Mouse (Mus musculus): ENCODE results near the gene Tapbp.
"Not testable (repeated sequence)": the region's sequence is repeated elsewhere in the genome, so short reads cannot be mapped to it uniquely, and the experiment has no call there.

Tapbp gene

DNA sequence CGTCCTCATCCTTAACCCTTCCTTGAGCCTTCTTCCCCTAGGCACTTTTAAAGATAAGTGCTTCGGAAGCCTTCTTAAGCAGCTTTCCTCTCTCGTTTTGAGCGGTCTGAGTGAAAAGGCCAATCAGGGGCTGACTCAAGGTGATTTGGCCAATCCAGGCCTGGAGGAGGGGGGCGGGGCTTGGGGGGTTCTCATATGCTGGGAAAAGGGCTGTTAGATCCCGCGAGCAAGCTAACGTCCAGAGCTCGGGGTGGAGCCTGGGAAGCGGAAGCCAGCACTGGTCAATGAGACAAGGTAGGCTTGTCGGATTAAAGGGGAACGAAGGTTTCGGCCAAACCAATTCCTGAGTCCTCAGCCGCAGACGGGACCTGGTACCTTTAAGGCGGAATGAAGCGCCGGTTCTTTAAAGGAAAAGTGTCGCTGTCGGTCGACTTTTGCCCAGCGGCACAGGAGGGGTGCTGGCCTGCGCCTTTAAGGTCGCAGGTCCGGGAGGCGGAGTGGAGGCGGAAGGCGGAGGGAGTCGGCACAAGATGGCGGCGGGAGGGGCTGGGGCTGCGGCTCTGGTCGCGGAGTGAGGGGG lies at the start of gene Tapbp, which contains the start of gene Zbtb22:
Gene Tapbp (plus strand): TSS at position 229 of the 580 bp plus-strand sequence.
Gene Zbtb22 (plus strand): TSS at position 234 of the 580 bp plus-strand sequence.
- in situ Hi-C loops (cut with MboI, MseI), result no loop called here

DNA sequence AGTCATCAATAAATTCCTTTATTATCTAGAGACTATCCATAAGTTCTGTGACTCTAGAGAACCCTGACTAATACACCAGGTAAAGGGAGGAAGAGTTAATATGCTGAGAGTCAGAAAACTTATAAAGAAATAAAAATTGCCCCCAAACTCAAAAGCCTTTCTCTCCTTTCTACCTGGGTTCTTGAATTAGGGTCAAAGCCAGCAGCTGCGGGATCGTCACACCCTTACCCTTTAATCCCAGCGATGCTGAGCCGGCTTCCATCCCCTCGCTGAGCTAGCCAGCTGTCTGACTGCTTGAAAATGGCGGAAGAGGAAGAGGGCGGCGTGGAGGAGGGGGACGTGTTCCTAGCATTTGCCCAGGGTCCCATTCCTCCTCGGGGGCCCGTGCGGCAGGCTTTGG lies 42.2 kb upstream of the Tapbp start, which contains the start of gene Gm7029:
Gene Gm7029 (plus strand): TSS at position 301 of the 400 bp plus-strand sequence.
- in situ Hi-C loops (cut with MboI, MseI), result not testable (repeated sequence)

DNA sequence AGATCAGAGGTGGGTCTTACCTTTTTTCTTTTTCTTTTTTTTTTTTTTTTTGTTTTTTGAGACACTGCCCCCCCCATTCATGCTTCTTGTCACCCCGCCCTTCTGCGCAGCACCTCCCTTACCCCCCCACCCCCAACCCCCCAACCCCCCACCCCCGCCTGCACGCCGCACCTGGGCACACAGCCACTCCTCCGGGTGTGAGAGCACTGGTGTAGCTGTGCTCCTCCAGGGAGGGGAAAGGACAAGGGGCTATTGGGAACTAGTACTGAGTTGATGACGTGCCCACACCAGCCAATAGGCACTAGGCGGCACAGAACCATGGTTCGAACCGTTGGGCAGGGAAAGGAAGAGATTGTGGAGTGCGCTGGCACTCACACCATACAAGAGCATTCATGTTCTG lies 41.3 kb upstream of the Tapbp start:
- in situ Hi-C loops (cut with MboI, MseI), result no loop called here

DNA sequence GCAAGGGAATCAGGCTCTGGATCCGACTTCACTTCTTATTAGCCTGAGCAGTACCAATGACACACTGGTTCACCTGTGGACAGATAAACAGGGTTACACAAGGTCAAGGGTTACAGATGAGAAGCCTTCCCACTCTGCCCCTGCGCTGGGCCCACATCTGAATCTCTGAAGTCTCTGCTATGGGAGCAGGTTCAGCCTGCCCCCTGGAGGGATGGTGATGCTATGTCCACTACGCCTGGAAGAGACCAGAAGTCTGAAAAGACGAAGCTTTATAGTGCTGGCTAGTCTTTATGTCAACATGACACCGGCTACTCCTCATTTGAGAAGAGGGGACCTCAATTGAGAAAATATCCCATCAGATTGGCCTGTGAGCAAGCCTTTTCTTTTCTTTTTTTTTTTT lies 39.9 kb upstream of the Tapbp start:
- in situ Hi-C loops (cut with MboI, MseI), result not testable (repeated sequence)

DNA sequence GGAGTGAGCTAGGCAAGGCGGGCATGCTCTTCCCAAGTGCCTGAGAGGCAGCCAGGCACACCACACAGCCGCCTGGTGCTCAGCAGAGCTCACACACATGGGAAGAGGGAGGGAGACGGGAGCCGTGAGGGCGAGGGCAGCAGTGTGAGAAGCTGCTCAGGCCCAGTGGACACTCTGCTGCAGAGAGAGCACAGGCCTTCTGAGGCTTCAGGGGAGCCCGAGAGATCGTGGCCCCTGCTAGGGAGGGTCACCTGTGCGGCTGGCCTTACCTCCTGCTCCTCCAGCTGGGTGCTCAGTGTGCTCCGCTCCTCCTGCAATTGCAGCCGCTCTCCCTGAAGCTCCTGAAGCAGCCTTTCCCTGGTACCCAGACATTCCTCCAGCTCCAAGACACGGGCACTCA lies 31.4 kb upstream of the Tapbp start:
- in situ Hi-C loops (cut with MboI, MseI), result loop anchor here (5.0 kb wide), 1 partner anchor 37 kb away; no protein-coding TSS in a partner anchor

DNA sequence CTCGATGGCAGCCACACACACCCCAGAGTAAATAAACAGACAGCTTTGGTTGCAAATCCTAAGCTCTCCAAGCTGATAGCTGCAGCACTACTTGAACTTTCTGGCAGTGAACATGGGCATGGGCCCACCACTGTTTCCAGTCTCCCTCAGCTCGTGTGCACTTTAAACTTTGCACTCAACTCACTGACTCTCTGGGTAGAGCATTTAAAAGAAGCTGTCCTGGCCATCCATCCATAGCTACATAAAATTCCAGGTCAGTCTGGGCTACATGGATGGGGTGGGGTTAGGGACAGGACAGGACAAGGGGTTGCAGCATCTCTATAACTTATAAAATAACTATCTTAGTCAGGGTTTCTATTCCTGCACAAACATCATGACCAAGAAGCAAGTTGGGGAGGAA lies 27.9 kb upstream of the Tapbp start:
- in situ Hi-C loops (cut with MboI, MseI), result not testable (repeated sequence)

DNA sequence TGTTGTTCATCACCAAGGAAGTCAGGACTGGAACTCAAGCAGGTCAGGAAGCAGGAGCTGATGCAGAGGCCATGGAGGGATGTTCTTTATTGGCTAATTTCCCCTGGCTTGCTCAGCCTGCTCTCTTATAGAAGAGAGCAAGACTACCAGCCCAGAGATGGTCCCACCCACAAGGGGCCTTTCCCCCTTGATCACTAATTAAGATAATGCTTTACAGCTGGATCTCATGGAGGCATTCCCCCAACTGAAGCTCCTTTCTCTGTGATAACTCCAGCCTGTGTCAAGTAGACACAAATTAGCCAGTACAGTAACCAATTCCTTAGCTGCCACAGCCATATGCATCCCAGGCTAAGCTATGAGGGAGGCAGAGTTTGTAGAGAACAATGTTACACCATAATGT lies 27.5 kb upstream of the Tapbp start:
- in situ Hi-C loops (cut with MboI, MseI), result not testable (repeated sequence)

DNA sequence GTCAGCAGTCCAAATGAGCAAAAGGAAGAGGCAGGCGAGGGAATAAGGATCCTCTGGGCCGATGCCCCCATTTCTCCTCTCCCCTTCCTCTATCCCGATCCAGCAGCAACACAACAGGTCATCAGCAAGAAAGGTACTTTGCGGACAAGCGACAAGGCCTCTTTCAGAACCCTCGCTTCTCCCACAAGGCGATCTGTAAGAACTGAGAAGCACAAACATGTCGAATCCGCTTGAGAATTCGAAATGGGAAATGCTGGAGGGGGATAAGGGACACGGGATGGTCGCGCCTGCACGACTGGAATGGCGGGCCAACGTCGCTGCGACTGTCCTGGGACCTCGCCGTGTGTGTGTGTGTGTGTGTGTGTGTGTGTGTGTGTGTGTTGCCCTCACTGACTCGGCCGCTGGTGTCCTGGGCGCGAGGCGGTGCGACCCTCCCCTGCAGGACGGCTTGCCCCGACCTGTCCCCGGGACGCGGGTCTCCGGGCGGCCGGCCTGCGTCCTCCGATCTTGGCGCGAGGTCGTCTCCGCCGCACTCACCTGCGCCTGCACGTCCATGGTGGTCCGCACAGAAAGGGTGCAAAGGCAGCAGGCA lies 25.7 kb upstream of the Tapbp start:
- in situ Hi-C loops (cut with MboI, MseI), result loop anchor here (5.0 kb wide), 1 partner anchor 42 kb away; no protein-coding TSS in a partner anchor

DNA sequence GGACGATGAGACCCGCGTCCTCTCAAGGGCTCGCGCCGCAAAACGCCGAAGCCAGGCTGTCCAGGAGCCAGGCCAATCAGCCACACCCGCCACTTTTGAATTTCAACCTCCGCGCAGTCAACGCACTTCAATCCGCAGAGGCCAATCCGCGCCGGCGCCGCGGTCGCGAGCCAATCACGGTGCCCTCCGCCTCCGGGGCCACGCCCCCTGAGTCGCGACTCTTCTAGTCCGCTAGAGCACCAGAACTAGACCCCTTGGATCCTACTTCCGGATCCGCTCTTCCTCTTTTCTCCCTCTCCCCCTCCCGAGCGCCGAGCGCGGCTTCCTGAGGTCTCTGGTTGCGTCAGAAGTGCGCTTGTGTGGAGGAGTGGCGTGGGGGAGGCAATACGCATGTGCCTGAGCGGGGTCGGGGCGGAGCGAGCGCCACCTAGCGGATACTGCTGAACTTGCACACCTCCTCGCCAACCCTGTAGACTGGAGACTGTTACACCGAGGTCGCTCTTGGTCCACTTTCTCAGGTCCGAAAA lies 25.1 kb upstream of the Tapbp start, which contains the start of gene Kifc1:
Gene Kifc1 (minus strand): TSS at position 129 of the 527 bp plus-strand sequence.
- in situ Hi-C loops (cut with MboI, MseI), result loop anchor here (5.0 kb wide), 1 partner anchor 42 kb away; no protein-coding TSS in a partner anchor

DNA sequence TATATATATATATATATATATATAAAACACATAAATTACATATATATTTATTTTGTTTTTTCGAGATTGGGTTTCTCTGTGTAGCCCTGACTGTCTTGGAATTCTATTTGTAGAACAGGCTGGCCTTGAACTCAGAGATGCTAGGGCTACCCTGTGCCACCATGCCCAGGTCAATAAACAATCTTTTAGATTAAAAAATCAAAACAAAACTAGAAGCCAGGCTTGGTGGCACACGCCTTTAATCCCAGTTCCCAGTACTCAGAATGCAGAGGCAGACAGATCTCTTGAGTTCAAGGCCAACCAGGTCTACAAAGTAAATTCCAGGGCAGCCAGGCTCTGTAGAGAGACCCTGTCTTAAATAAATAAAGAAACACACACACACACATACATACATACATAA lies 24.3 kb upstream of the Tapbp start:
- in situ Hi-C loops (cut with MboI, MseI), result loop anchor here (5.0 kb wide), 1 partner anchor 41 kb away; no protein-coding TSS in a partner anchor

DNA sequence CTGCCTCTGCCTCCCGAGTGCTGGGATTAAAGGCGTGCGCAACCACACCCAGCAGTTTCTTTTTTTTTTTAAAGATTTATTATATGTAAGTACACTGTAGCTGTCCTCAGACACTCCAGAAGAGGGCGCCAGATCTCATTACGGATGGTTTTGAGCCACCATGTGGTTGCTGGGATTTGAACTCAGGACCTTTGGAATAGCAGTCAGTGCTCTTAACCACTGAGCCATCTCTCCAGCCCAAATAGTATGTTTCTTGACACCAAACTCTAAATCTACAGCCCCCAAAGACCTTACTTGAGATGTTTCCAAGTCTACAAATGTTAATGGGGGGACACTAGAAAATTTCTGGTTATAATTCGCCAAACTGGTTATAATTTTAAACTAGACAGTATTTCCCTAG lies 23.8 kb upstream of the Tapbp start:
- in situ Hi-C loops (cut with MboI, MseI), result loop anchor here (5.0 kb wide), 1 partner anchor 40 kb away; no protein-coding TSS in a partner anchor

DNA sequence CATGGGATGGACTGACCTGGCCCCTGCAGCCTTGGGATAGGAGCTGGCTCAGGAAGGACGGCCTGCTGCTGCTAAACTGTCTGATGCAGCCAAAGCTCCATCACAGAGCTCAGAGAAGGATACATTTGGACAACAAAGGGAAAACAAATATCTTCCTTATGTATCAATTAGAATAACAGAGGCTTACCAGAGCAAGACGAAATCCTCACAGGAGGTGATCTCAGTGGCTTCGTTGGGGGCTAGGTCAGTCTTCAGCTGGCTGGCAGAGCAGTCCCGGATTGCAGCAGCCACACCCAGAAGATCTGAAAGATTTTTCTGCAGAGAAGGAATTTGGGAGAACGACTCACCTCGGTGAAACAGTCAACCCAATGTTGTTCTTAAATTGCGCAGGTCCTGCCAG lies 23.3 kb upstream of the Tapbp start:
- in situ Hi-C loops (cut with MboI, MseI), result loop anchor here (5.0 kb wide), 1 partner anchor 40 kb away; no protein-coding TSS in a partner anchor

DNA sequence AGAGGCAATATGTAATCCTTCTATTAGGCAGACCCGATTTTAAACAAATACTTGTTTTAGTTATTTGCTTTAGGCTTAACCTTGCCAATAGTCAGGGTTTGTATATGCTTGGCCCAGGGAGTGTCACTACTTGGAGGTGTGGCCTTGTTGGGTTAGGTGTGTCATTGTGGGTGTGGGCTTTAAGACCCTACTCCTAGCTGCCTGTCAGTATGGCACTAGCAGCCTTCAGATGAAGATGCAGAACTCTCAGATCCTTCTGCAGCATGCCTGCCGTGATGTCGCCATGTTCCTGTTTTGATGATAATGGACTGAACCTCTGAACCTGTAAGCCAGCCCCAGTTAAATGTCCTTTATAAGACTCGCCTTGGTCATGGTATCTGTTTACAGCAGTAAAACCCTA lies 22.7 kb upstream of the Tapbp start:
- in situ Hi-C loops (cut with MboI, MseI), result loop anchor here (5.0 kb wide), 1 partner anchor 39 kb away; no protein-coding TSS in a partner anchor

DNA sequence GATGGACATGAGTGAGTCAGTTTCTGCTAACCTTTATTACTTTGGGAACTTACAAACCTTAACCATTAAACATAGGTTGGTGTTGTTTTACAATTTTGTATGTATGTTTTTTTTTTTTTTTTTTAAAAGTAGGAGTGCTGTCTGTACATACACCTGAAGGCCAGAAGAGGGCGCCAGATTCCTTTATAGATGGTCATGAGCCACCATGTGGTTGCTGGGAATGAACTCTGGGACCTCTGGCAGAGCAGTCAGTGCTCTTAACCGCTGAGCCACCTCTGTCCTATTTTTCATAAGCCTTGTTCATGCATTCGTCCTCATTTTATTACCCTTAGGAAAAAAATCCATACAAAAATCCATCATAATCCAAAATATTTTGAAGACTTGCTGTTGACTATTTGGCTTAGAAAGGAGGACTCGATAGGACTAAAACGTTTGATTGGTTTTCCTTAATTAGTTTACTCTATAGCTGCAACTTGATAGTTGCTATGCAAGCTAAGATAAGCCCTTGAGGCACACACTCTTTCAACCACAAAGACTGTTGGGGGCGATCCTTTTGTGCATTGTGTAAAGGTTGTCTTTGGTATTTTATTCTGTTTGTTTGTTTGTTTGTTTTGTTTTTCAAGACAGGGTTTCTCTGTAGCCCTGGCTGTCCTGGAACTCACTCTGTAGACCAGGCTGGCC lies 18.4 kb upstream of the Tapbp start:
- in situ Hi-C loops (cut with MboI, MseI), result no loop called here

DNA sequence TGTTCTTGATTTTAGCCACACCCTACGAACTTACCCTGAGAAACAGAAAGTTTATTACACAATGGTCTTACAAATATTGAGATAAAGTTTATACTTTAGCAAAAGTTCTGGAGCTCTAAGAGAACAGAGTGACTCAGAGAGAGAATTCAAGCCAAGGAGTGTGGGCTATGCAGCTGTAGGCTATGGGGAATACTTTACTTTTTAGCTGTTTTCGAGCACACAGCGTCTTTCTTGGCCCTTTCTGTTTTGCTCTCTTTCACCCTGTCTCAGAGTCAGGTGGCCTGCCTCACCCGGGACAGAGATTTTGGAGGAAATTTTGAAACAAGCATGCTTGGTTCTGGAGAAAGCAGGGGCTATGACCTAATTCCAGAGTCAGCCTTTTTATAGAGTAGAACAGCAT lies 17.5 kb upstream of the Tapbp start:
- in situ Hi-C loops (cut with MboI, MseI), result not testable (repeated sequence)

DNA sequence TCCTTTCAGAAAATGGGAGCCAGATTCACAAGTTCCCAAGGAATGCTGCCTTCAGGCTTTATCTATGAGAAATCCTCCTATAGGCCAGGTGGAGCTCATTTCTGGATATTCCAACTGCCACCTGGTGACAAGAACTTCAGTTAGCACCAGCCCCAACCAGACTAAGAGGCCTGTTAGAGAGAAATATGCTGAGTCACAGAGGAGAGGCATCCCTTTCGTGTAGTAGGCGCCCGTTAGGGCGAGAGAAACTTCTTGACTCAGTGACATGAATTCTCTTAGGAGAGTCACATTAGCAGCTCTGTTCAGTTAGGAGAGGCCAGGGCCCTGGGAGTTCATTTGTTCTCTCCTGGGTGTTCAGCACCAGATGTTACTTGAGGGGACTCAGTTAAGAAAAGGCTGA lies 16.1 kb upstream of the Tapbp start:
- in situ Hi-C loops (cut with MboI, MseI), result no loop called here

DNA sequence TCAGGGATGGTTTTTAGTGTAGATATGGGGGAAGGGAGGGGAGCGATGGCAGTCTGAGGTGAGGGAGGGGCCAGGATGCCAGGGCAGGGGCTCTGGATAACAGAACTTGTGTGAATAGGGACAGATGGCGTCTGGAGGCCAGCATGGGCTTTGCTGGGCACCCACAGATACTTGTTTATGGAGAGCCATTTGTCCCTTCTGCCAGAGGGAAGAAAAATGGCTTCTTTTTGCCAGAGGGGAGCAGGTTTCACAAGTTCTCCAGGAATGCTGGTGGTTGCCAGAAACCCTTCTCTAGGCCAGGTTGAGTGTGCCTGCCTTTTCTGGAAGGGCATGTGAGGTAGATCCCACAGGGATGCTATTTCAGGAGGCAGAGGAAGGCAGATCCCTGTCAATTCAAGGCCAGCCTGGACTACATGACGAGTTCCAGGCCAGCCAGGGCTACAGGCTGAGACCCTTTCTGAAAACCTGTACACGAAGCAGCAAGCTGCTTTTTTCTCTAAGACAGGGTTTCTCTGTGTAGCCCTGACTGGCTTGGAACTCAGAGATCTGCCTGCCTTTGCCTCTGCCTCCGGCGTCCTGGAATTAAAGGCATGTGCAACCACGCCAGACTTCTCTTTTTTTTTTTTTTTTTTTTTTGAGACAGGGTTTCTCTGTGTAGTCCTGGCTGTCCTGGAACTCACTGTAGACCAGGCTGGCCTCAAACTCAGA lies 15.3 kb upstream of the Tapbp start:
- in situ Hi-C loops (cut with MboI, MseI), result no loop called here

DNA sequence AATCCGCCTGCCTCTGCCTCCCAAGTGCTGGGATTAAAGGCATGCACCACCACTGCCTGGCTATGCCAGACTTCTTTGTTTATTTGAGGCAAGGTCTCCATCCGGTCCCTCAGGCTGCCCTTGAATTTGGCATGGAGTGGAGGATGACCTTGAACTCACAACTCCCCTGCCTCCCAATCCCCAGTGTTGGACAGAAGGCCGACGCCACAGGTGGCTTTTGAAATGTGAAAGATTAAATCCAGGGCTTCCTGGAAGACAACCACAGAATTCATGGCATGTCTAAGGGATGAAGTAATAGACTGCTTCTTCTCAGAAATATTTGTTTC lies 14.7 kb upstream of the Tapbp start:
- in situ Hi-C loops (cut with MboI, MseI), result no loop called here

DNA sequence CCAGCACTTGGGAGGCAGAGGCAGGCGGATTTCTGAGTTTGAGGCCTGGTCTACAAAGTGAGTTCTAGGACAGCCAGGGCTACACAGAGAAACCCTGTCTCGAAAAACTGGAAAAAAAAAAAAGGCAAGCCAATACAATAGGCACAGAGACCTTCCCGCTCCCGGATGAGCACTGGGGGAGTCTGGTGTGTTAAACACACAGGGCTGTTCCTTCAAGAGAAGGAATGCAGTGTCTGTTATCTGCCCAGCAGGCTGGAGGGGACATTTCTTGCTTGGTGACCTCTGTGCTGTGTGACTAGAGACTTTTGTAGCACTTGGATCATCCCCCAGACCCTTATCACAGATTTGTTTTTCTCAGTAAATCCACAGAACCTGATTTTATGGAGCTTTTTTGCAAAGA lies 14.0 kb upstream of the Tapbp start:
- in situ Hi-C loops (cut with MboI, MseI), result no loop called here

DNA sequence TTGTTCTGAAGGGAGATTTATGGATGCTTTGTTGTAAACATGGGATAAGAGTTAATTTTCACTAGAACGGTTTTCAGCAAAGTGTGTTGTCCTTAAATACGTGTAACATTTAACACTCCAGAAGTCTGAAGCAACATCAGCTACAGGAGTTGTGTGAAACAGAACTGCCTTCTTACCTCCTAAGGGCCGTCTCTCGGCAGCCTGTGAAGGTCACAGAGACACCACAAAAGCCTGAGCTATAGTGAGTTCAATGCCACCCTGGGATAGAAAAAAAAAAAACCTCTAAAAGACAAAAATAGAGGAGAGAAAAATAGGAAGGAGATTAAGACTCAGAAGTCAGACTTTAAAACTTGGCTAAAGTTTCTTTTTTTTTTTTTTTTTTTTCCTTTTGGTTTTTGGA lies 13.6 kb upstream of the Tapbp start:
- in situ Hi-C loops (cut with MboI, MseI), result no loop called here

DNA sequence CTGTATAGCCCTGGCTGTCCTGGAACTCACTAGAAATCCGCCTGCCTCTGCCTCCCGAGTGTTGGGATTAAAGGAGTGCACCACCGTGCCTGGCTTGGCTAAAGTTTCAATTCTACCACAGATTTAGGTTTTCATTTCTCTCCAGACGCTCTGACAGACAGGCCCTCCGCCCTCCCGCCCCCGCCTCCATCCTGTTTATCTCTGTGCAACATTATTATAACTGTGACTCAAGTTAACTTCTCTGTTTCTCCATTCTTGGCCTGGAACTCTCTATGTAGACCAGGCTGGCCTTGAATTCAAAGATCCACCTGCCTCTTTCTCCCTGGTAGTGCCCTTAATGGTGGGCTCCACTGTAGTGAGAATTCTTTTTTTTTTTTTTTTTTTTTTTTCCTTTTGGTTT lies 13.2 kb upstream of the Tapbp start:
- in situ Hi-C loops (cut with MboI, MseI), result no loop called here
